Mouse (Mus musculus) small intestine, adult 2 months (tissue): Measurements from ENCODE around the gene Abtb1.

ENCODE experiments used
- CTCF ChIP-seq: fragments of 200-500 bp; IDR thresholded peaks from 2 replicates; pipeline ENCODE4 v1.5.1; 2012; ENCODE audit warnings: low read depth, mild to moderate bottlenecking, control low read depth, inconsistent platforms, low read length, moderate library complexity, mixed read lengths; ENCODE audit not compliant: insufficient replicate concordance, insufficient read length; ENCODE audit errors: extremely low read depth
- POLR2A ChIP-seq: fragments of 200-500 bp; IDR thresholded peaks from 2 replicates; pipeline ENCODE4 v1.6.1; 2012; ENCODE audit warnings: low read depth, mild to moderate bottlenecking, control low read depth, inconsistent platforms, low read length, moderate library complexity

DNA sequence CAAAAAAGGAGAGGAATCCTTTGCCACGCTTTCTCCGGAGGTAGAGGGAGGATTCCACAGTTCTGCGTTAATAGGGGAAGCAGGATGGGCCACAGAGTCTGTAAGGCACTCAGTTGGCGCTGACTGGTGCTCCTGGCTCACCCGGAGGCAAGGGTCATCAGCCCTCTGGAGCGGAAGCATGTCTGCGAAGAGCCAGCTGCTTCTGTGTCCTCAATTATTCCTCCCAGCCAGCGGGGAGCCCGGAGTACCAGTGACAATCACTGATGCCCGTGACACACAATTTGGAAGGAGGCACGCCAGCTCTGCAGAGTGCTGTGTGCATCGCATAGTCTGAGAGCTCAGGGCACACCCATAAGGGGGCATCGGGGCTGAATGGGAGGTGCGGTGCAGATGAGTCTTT is 54.3 kb downstream of the Abtb1 start:
- TF ChIP-seq POLR2A (no peak), CTCF (no peak)
